ENCODE assay signal across 8 mouse cellular contexts in genomic region chr17:3313711-3314624, GRCm38 (mm10). TPM values are rescaled to one million over a fixed set of nuclear protein-coding genes. Genes with fewer than 3 reads are reported as not detected.
A peak's percentile ranks its signal among the peaks of the same experiment; 100 is the strongest.
DNase-seq lines count a peak whose midpoint lies in the region; ATAC-seq lines count a peak whose summit lies in the region.

No protein-coding gene starts in this region.

- H3K9me3 ChIP-seq in intestine, embryonic 15.5 days, result no peaks in the 10 kb centered on the region
- H3K9me3 ChIP-seq in limb, embryonic 10.5 days (replicated peaks), result no peaks in the 10 kb centered on the region
- H3K9me3 ChIP-seq in midbrain, embryonic 12.5 days, result no peaks in the 10 kb centered on the region

- H3K4me1 ChIP-seq in intestine, embryonic 15.5 days (replicated peaks), result no peaks in the 10 kb centered on the region
- peaks cover 5% of the 10 kb centered on the region; the same call in 1 of the 2 replicates for H3K4me1 ChIP-seq in limb, embryonic 10.5 days
- H3K4me1 ChIP-seq in midbrain, embryonic 12.5 days, result no peaks in the 10 kb centered on the region

- ATAC-seq in intestine, embryonic 15.5 days, result peak; percentile 99
- peak; percentile 98 for ATAC-seq in midbrain, embryonic 12.5 days (ENCODE audit: low FRiP score, low read depth)

- H3K9ac ChIP-seq in intestine, embryonic 15.5 days, result peak overlapping the region; percentile 41; the same call in 1 of the 2 replicates
- no peak overlapping the region; the same call in 1 of the 2 replicates for H3K9ac ChIP-seq in midbrain, embryonic 12.5 days (replicated peaks)

- H3K4me2 ChIP-seq in intestine, embryonic 15.5 days (replicated peaks), result peak overlapping the region; percentile 70
- H3K4me2 ChIP-seq in midbrain, embryonic 12.5 days (replicated peaks), result peak overlapping the region; percentile 58

- 7% methylated on average over 60 of the region's 60 CpGs for WGBS in intestine, embryonic 15.5 days
- 6% methylated on average over 60 of the region's 60 CpGs for WGBS in limb, embryonic 10.5 days
- 6% methylated on average over 53 of the region's 60 CpGs for WGBS in midbrain, embryonic 12.5 days

- DNase-seq in adrenal gland, adult 18-20 months (ENCODE audit: low spot score in 2 of 2), result peak; percentile 67 to 71
- peak; percentile 84 for DNase-seq in embryo, embryonic 10 days (ENCODE audit: low spot score)
- DNase-seq in gastrocnemius, postnatal 36 days, result peak; percentile 49 to 55
- DNase-seq in limb, embryonic 10.5 days (ENCODE audit: low spot score), result peak; percentile 93
- DNase-seq in skeletal muscle tissue, adult 2 months (ENCODE audit: low read depth, low spot score), result peak; percentile 54
- peak; percentile 85 for DNase-seq in yolk sac, embryonic 10.5 days (ENCODE audit: low spot score)

- H3K27ac ChIP-seq in intestine, embryonic 15.5 days, result peak overlapping the region; percentile 40; the same call in 1 of the 2 replicates
- peak overlapping the region; percentile 85 for H3K27ac ChIP-seq in limb, embryonic 10.5 days
- no peak overlapping the region for H3K27ac ChIP-seq in midbrain, embryonic 12.5 days (replicated peaks)

- intact Hi-C loops in gastrocnemius, postnatal 36 days (cut with DNase I), result no loop called here

- peak overlapping the region; percentile 41 for H3K4me3 ChIP-seq in intestine, embryonic 15.5 days (replicated peaks)
- H3K4me3 ChIP-seq in limb, embryonic 10.5 days, result peak overlapping the region; percentile 52
- peak overlapping the region; percentile 39 for H3K4me3 ChIP-seq in midbrain, embryonic 12.5 days

- no peaks in the 10 kb centered on the region for H3K36me3 ChIP-seq in intestine, embryonic 15.5 days
- H3K36me3 ChIP-seq in limb, embryonic 10.5 days, result no peaks in the 10 kb centered on the region
- no peaks in the 10 kb centered on the region for H3K36me3 ChIP-seq in midbrain, embryonic 12.5 days

- H3K27me3 ChIP-seq in intestine, embryonic 15.5 days (replicated peaks), result no peaks in the 10 kb centered on the region
- peaks cover 6% of the 10 kb centered on the region for H3K27me3 ChIP-seq in limb, embryonic 10.5 days (ENCODE audit: low read depth, poor library complexity, severe bottlenecking)
- peaks cover 19% of the 10 kb centered on the region for H3K27me3 ChIP-seq in midbrain, embryonic 12.5 days

RNA-seq across cellular contexts. Expression of gene Tiam2, which starts 12.4 kb away (rescaled TPM):
- 10 to 100 TPM in 1 of 2 experiments, 1 to 10 TPM in 1; 6.4 to 29.1 TPM for total RNA-seq in adrenal gland, adult 18-20 months (2021)
- 1 to 10 TPM; 3.0 TPM for total RNA-seq in gastrocnemius, postnatal 36 days (2021)
- polyA plus RNA-seq in intestine, embryonic 15.5 days (2015; fragmentation: Nextera tagmentation; extraction: Ambion mirVana), result 3.4 and 3.8 TPM in 2 replicates
- 4.2 and 6.3 TPM in 2 replicates for polyA plus RNA-seq in limb, embryonic 10.5 days (2016; fragmentation: Nextera tagmentation; extraction: Ambion mirVana)
- polyA plus RNA-seq in midbrain, embryonic 12.5 days (2016; fragmentation: Nextera tagmentation; extraction: Ambion mirVana), result 2.8 and 5.1 TPM in 2 replicates
